Mouse (Mus musculus) CH12.LX (cell line): Measurements from ENCODE around the gene Acer3. TPM values are rescaled to one million over a fixed set of nuclear protein-coding genes. Genes with fewer than 3 reads are reported as not detected.

ENCODE experiments used
- DNase-seq: peaks from one replicate; pipeline ENCODE4 v3.0.0-alpha.2; 2013; ENCODE audit errors: extremely low read depth
- H3K27ac ChIP-seq: 2 replicates; pipeline ENCODE4 v1.5.1; 2012; ENCODE audit warnings: low read depth, mild to moderate bottlenecking, control low read depth, moderate library complexity; ENCODE audit not compliant: insufficient read depth
- H3K27me3 ChIP-seq: replicated peaks from 2 replicates; pipeline ENCODE3; 2012; ENCODE audit warnings: inconsistent platforms
- H3K36me3 ChIP-seq, 2 experiments: replicated peaks in 1 of 2; 2 replicates each; pipeline versions ENCODE3 to v1.6.1; 2012; ENCODE audit warnings: inconsistent platforms in 1 of 2, low read length in 1 of 2, mild to moderate bottlenecking in 1 of 2, mixed read lengths in 1 of 2, moderate library complexity in 1 of 2; ENCODE audit not compliant: control insufficient read depth in 1 of 2, insufficient read depth in 1 of 2
- H3K4me1 ChIP-seq, 2 experiments: 2 replicates each; pipeline ENCODE4 v1.6.1; 2012; ENCODE audit warnings: inconsistent platforms in 1 of 2, moderate library complexity in 1 of 2; ENCODE audit not compliant: insufficient read depth in 2 of 2, control insufficient read depth in 1 of 2
- H3K4me2 ChIP-seq: 2 replicates; pipeline ENCODE4 v1.6.1; 2012; ENCODE audit warnings: low read depth, mild to moderate bottlenecking, control low read depth; ENCODE audit not compliant: poor library complexity, insufficient read depth, severe bottlenecking
- H3K4me3 ChIP-seq, 3 experiments: fragments of 150-350 bp in 1 of 3; sonication (generic) in 1 of 3; replicated peaks in 1 of 3; 2 replicates each; pipeline versions ENCODE3 to v1.5.1; 2011 to 2012; ENCODE audit warnings: low read depth in 2 of 3, low read length in 2 of 3, mild to moderate bottlenecking in 2 of 3, moderate library complexity in 2 of 3, control low read depth in 1 of 3, improper control_type of control experiment in 1 of 3, inconsistent platforms in 1 of 3, mixed read lengths in 1 of 3; ENCODE audit not compliant: poor library complexity in 1 of 3
- H3K79me2 ChIP-seq: replicated peaks from 2 replicates; pipeline ENCODE4 v1.6.1; 2012; ENCODE audit warnings: mild to moderate bottlenecking, moderate library complexity; ENCODE audit not compliant: control insufficient read depth, poor library complexity, insufficient read depth, severe bottlenecking; ENCODE audit errors: extremely low read depth
- H3K9ac ChIP-seq: 2 replicates; pipeline ENCODE4 v1.6.1; 2012; ENCODE audit warnings: low read depth, mild to moderate bottlenecking, control low read depth, moderate library complexity; ENCODE audit not compliant: insufficient read depth
- H3K9me3 ChIP-seq: replicated peaks from 2 replicates; pipeline ENCODE3; 2012; ENCODE audit warnings: low read length, inconsistent platforms, mixed read lengths
- ELF1 ChIP-seq: IDR thresholded peaks from 2 replicates; pipeline ENCODE4 v1.6.1; 2014; ENCODE audit warnings: low read depth, mild to moderate bottlenecking, inconsistent platforms, low read length, improper control_type of control experiment
- EP300 ChIP-seq: IDR thresholded peaks from 2 replicates; pipeline ENCODE4 v1.6.1; 2011; ENCODE audit warnings: low read length, improper control_type of control experiment
- ETS1 ChIP-seq: conservative IDR thresholded peaks from 2 replicates; pipeline ENCODE4 v1.6.1; 2012; ENCODE audit warnings: low read depth, mild to moderate bottlenecking, inconsistent platforms, low read length, improper control_type of control experiment, moderate library complexity
- MXI1 ChIP-seq: IDR thresholded peaks from 2 replicates; pipeline ENCODE4 v1.6.1; 2011; ENCODE audit warnings: mild to moderate bottlenecking, low read depth, low read length, improper control_type of control experiment
- NELFE ChIP-seq: IDR thresholded peaks from 2 replicates; pipeline ENCODE4 v1.6.1; 2011; ENCODE audit warnings: low read depth, low read length, improper control_type of control experiment
- NRF1 ChIP-seq: IDR thresholded peaks from 2 replicates; pipeline ENCODE4 v1.6.1; 2014; ENCODE audit warnings: low read depth, mild to moderate bottlenecking, inconsistent platforms, low read length, improper control_type of control experiment, moderate library complexity
- RAD21 ChIP-seq: IDR thresholded peaks from 2 replicates; pipeline ENCODE4 v1.6.1; 2011; ENCODE audit warnings: low read depth, mild to moderate bottlenecking, low read length, improper control_type of control experiment, moderate library complexity
- SIN3A ChIP-seq: IDR thresholded peaks from 2 replicates; pipeline ENCODE4 v1.6.1; 2012; ENCODE audit warnings: low read length, improper control_type of control experiment, inconsistent platforms
- TBP ChIP-seq: conservative IDR thresholded peaks from 2 replicates; pipeline ENCODE4 v1.6.1; 2011; ENCODE audit warnings: low read depth, low read length, improper control_type of control experiment
- UBTF ChIP-seq: IDR thresholded peaks from 2 replicates; pipeline ENCODE4 v1.6.1; 2012; ENCODE audit warnings: low read depth, mild to moderate bottlenecking, inconsistent platforms, low read length, improper control_type of control experiment, moderate library complexity
- ZC3H11A ChIP-seq: IDR thresholded peaks from 2 replicates; pipeline ENCODE4 v1.6.1; 2012; ENCODE audit warnings: low read depth, mild to moderate bottlenecking, inconsistent platforms, low read length, improper control_type of control experiment
- ZMIZ1 ChIP-seq: IDR thresholded peaks from 2 replicates; pipeline ENCODE4 v1.6.1; 2012; ENCODE audit warnings: low read depth, mild to moderate bottlenecking, inconsistent platforms, low read length, improper control_type of control experiment
- ZNF384 ChIP-seq: IDR thresholded peaks from 2 replicates; pipeline ENCODE4 v1.6.1; 2012; ENCODE audit warnings: low read depth, low read length, improper control_type of control experiment, inconsistent platforms
- dilution Hi-C: fragments of 300-500 bp; cut with MboI; formaldehyde crosslinking; loops from 2 replicates; pipeline ENCODE4 v1.14.3; 2020; ENCODE audit warnings: low sequenced_read_pairs; ENCODE audit not compliant: extremely low pct_unique_long_range_greater_than_20kb, extremely low pct_ligation_motif_present
- in situ Hi-C: fragments of 300-500 bp; cut with MboI; formaldehyde crosslinking; loops from 3 replicates; pipeline ENCODE4 v1.14.3; 2019; ENCODE audit warnings: low sequenced_read_pairs, low pct_ligation_motif_present, low pct_unique_long_range_greater_than_20kb, mixed read lengths
- polyA plus RNA-seq: library from polyadenylated mRNA; unstranded; fragments of >175 nt; gene quantifications from 2 replicates; pipeline ENCODE4 v1.2.1, GENCODE M21; 2012; ENCODE audit warnings: low read depth; ENCODE audit not compliant: insufficient read length
- total RNA-seq, 2 experiments: library from RNA; depleted of rRNA; stranded (reverse); fragments of 300-350 nt in 1 of 2; fragments of >200 nt in 1 of 2; gene quantifications; 2 replicates each; pipeline ENCODE4 v1.2.3; 2012 to 2014

Acer3 gene
- total and polyA plus RNA-seq, 3 experiments, result 10.7 to 16.6 (median 14.4) TPM

- H3K36me3 ChIP-seq, result no peaks in the 10 kb centered on the region
- DNase-seq, result no peak
- H3K4me2 ChIP-seq, result no peak overlapping the region
- dilution Hi-C loops, result no loop called here
- TF ChIP-seq ETS1 (no peak), UBTF (no peak), TBP (no peak), EP300 (no peak), RAD21 (no peak), ZNF384 (no peak), ZC3H11A (no peak)
- H3K9me3 ChIP-seq, result peaks cover 8% of the 10 kb centered on the region
- H3K79me2 ChIP-seq, result no peaks in the 10 kb centered on the region
- H3K4me3 ChIP-seq, result no peak overlapping the region
- H3K27ac ChIP-seq, result no peak overlapping the region
- no peaks in the 10 kb centered on the region for H3K27me3 ChIP-seq
- in situ Hi-C loops, result no loop called here
- H3K4me1 ChIP-seq, result peaks cover 0 to 6% of the 10 kb centered on the region in 2 experiments; a peak in 2 of 4 replicates
- H3K9ac ChIP-seq, result no peak overlapping the region
These were observed 125.7 kb downstream of the Acer3 start for GRCm38 (mm10) chr7:98195151-98195801.

GRCm38 (mm10) chr7:98194026-98194792, 126.8 kb downstream of the Acer3 start:
- Histone ChIP-seq H3K4me1 (peaks cover 0 to 6% of the 10 kb centered on the region in 2 experiments; a peak in 2 of 4 replicates), H3K36me3 (no peaks in the 10 kb centered on the region), H3K9ac (no peak overlapping the region), H3K4me3 (no peak overlapping the region)
- in situ Hi-C loops, result loop anchor here (5.0 kb wide), 1 partner anchor 52 kb away; no protein-coding TSS in a partner anchor
- dilution Hi-C loops, result no loop called here
- TF ChIP-seq NRF1, result 0 out of 2 replicates have a peak, but pooled peaks have one; percentile 16
- no peak for TF ChIP-seq ELF1
- TF ChIP-seq, all 38 proteins: peak for 1
- H3K4me2 ChIP-seq, result no peak overlapping the region
- H3K27me3 ChIP-seq, result no peaks in the 10 kb centered on the region
- H3K9me3 ChIP-seq, result peaks cover 8% of the 10 kb centered on the region
- no peak for DNase-seq
- no peaks in the 10 kb centered on the region for H3K79me2 ChIP-seq
- no peak overlapping the region for H3K27ac ChIP-seq

- no peaks in the 10 kb centered on the region for H3K79me2 ChIP-seq
- H3K4me1 ChIP-seq, result peaks cover 0 to 6% of the 10 kb centered on the region in 2 experiments; a peak in 2 of 4 replicates
- no peak overlapping the region for H3K9ac ChIP-seq
- TF ChIP-seq MXI1 (no peak), NELFE (no peak), SIN3A (no peak), EP300 (no peak), ZMIZ1 (no peak), ZNF384 (no peak)
- peaks cover 8% of the 10 kb centered on the region for H3K9me3 ChIP-seq
- dilution Hi-C loops (no loop called here), in situ Hi-C loops (loop anchor here (5.0 kb wide), 1 partner anchor 51 kb away; no protein-coding TSS in a partner anchor)
- no peaks in the 10 kb centered on the region for H3K36me3 ChIP-seq
- H3K4me3 ChIP-seq, result no peak overlapping the region
- no peak overlapping the region for H3K27ac ChIP-seq
- no peak for DNase-seq
- H3K4me2 ChIP-seq, result no peak overlapping the region
- H3K27me3 ChIP-seq, result no peaks in the 10 kb centered on the region
These were observed 127.4 kb downstream of the Acer3 start for GRCm38 (mm10) chr7:98193515-98194025.
